Mouse (Mus musculus): ENCODE results near the gene Rpl36a.

- no peak for TF ChIP-seq CTCF (IDR thresholded peaks at IDR 0.05; ENCODE audit: extremely low read depth, insufficient read depth, insufficient read length, insufficient replicate concordance)
- TF ChIP-seq POLR2A (IDR thresholded peaks at IDR 0.05; ENCODE audit: low read depth, low read length) = no peak
Measured at GRCm38 (mm10) chrX:134566536-134567222, 18.8 kb upstream of the Rpl36a start.
